Mouse (Mus musculus): ENCODE measurements around the gene Ptprr. TPM values are rescaled to one million over a fixed set of nuclear protein-coding genes. Genes with fewer than 3 reads are reported as not detected.
A peak's percentile ranks its signal among the peaks of the same experiment; 100 is the strongest.

The Ptprr gene
- total and polyA plus RNA-seq, 3 experiments, result 0.76 to 2.0 (median 1.8) TPM

DNA sequence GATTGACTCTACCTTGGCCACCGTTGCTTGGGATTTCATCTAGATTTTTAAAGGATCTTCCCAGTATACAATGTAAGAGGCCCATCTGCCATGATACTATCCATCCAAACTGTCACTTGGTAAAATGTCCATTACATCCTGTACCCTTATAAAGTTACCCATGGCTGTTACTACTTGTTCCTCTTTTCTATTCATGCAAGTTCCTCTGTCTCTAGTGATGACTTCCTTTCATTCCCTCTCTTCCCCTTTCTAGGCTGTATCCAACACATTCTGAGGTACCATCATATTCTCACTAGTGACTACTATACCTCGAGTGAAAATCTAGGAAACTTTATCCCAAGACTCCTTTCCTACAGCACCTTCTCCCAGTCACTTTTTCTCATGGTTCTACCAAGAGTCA, 173.7 kb downstream of the Ptprr start:
- WGBS, result 74% methylated on average over 2 of the region's 2 CpGs
- no peak overlapping the region for H3K9ac ChIP-seq (ENCODE audit: low read depth, low read length)
- DNase-seq, result no peak
- intact Hi-C loops (cut with DNase I), result no loop called here
- H3K27me3 ChIP-seq (ENCODE audit: control insufficient read depth, insufficient read depth, low read length), result no peaks in the 10 kb centered on the region
- no peaks in the 10 kb centered on the region for H3K36me3 ChIP-seq (ENCODE audit: control insufficient read depth, insufficient read depth, low read length)
- H3K27ac ChIP-seq, result no peak overlapping the region
- H3K79me2 ChIP-seq (replicated peaks; ENCODE audit: control insufficient read depth, insufficient read depth, low read length), result no peaks in the 10 kb centered on the region
- TF ChIP-seq CTCF (IDR thresholded peaks at IDR 0.05) (no peak), POLR2A (IDR thresholded peaks at IDR 0.05; ENCODE audit: insufficient read depth, low read depth, low read length) (no peak), EP300 (IDR thresholded peaks at IDR 0.05; ENCODE audit: insufficient read depth, low read depth, low read length) (no peak)
- H3K4me1 ChIP-seq (ENCODE audit: control insufficient read depth, insufficient read depth, low read length), result no peaks in the 10 kb centered on the region
- no peak overlapping the region for H3K4me3 ChIP-seq

DNA sequence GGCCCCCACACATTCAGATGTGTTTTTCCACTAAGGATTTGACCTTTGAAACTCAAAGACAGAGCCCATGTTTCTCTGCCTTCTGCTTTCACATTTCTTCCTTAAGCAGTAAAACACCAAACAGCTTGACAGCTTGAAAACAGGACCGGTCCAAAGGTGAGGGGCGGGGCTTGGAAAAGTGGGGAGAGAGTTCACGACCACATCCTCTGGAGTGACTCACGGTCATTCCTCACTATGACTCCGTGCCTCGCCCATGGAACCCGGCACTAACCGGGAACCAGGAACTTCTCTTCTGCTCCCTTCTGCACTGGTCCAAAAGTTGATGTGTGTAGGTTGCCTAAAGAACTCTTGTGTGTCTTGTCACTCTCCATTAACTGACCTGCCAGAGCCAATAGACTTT, 174.3 kb downstream of the Ptprr start:
- H3K27ac ChIP-seq, result no peak overlapping the region
- no peak for DNase-seq
- no peaks in the 10 kb centered on the region for H3K27me3 ChIP-seq (ENCODE audit: control insufficient read depth, insufficient read depth, low read length)
- H3K4me3 ChIP-seq, result no peak overlapping the region
- no peaks in the 10 kb centered on the region for H3K4me1 ChIP-seq (ENCODE audit: control insufficient read depth, insufficient read depth, low read length)
- no peaks in the 10 kb centered on the region for H3K79me2 ChIP-seq (replicated peaks; ENCODE audit: control insufficient read depth, insufficient read depth, low read length)
- 74% methylated on average over 8 of the region's 8 CpGs for WGBS
- H3K36me3 ChIP-seq (ENCODE audit: control insufficient read depth, insufficient read depth, low read length), result no peaks in the 10 kb centered on the region
- TF ChIP-seq POLR2A (IDR thresholded peaks at IDR 0.05; ENCODE audit: insufficient read depth, low read depth, low read length) (no peak), CTCF (IDR thresholded peaks at IDR 0.05) (no peak), EP300 (IDR thresholded peaks at IDR 0.05; ENCODE audit: insufficient read depth, low read depth, low read length) (no peak)
- intact Hi-C loops (cut with DNase I), result no loop called here
- no peak overlapping the region for H3K9ac ChIP-seq (ENCODE audit: low read depth, low read length)

- Histone ChIP-seq H3K9ac (ENCODE audit: low read depth, low read length) (no peak overlapping the region), H3K36me3 (ENCODE audit: control insufficient read depth, insufficient read depth, low read length) (no peaks in the 10 kb centered on the region), H3K27me3 (ENCODE audit: control insufficient read depth, insufficient read depth, low read length) (no peaks in the 10 kb centered on the region), H3K4me3 (no peak overlapping the region), H3K27ac (no peak overlapping the region), H3K79me2 (replicated peaks; ENCODE audit: control insufficient read depth, insufficient read depth, low read length) (no peaks in the 10 kb centered on the region), H3K4me1 (ENCODE audit: control insufficient read depth, insufficient read depth, low read length) (no peaks in the 10 kb centered on the region)
- intact Hi-C loops (cut with DNase I), result no loop called here
- 66% methylated on average over 8 of the region's 8 CpGs for WGBS
- TF ChIP-seq POLR2A (IDR thresholded peaks at IDR 0.05; ENCODE audit: insufficient read depth, low read depth, low read length), result no peak
- TF ChIP-seq CTCF (IDR thresholded peaks at IDR 0.05), result no peak
- TF ChIP-seq EP300 (IDR thresholded peaks at IDR 0.05; ENCODE audit: insufficient read depth, low read depth, low read length), result no peak
- DNase-seq, result no peak
These were observed 176.4 kb downstream of the Ptprr start for GRCm38 (mm10) chr10:116194409-116194808.

DNA sequence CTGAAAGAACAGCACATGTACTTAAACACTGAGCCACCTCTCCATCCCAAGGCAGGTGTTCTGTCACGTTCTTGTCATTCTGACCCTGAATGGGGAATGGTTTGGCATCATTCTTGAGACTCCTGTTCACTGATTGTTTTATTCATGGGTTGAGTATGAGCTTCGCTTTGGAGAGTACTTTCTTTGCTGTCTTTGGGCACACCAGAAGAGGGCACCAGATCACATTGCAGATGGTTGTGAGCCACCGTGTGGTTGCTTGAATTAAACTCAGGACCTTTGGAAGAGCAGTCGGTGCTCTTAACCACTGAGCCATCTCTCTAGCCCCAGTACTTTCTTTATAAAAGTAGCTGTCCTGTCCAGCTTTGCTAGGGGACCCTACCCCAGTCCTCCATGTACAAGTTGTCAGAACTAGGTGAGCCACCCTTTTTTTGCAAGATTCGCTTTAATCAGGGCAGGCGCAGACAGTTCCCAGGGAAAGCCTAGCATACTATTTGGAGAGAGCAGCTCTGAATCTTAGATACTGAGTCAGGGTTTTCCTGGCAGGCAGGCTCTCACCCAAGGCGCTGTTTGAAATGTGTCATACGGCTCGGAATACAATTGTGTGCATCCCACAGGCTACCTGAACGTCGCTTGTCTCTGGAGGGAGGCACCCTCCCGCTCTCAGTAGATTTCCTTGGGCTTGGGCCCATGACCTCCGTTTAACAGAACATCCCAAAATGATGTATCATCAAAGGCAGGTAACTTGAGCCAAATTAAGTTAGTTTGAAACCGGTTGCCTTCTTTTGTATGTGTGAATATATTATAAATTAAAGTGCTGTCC, 178.8 kb downstream of the Ptprr start:
- Histone ChIP-seq H3K9ac (ENCODE audit: low read depth, low read length) (no peak overlapping the region), H3K4me1 (ENCODE audit: control insufficient read depth, insufficient read depth, low read length) (peaks cover 2% of the 10 kb centered on the region; the same call in 1 of the 2 replicates), H3K27ac (no peak overlapping the region), H3K27me3 (ENCODE audit: control insufficient read depth, insufficient read depth, low read length) (no peaks in the 10 kb centered on the region), H3K79me2 (replicated peaks; ENCODE audit: control insufficient read depth, insufficient read depth, low read length) (no peaks in the 10 kb centered on the region), H3K4me3 (no peak overlapping the region), H3K36me3 (ENCODE audit: control insufficient read depth, insufficient read depth, low read length) (no peaks in the 10 kb centered on the region; the same call in 1 of the 2 replicates)
- TF ChIP-seq POLR2A (IDR thresholded peaks at IDR 0.05; ENCODE audit: insufficient read depth, low read depth, low read length), result no peak
- TF ChIP-seq EP300 (IDR thresholded peaks at IDR 0.05; ENCODE audit: insufficient read depth, low read depth, low read length), result no peak
- peak; percentile 18; the same call in 1 of the 2 replicates for TF ChIP-seq CTCF (IDR thresholded peaks at IDR 0.05)
- intact Hi-C loops (cut with DNase I), result loop anchor here (2.0 to 5.0 kb wide), 2 partner anchors 790 to 874 kb away; no protein-coding TSS in a partner anchor
- 22% methylated on average over 14 of the region's 14 CpGs for WGBS
- no peak for DNase-seq

- no peak for DNase-seq
- Histone ChIP-seq H3K27me3 (ENCODE audit: control insufficient read depth, insufficient read depth, low read length) (no peaks in the 10 kb centered on the region), H3K9ac (ENCODE audit: low read depth, low read length) (no peak overlapping the region), H3K4me3 (no peak overlapping the region), H3K4me1 (ENCODE audit: control insufficient read depth, insufficient read depth, low read length) (peaks cover 2% of the 10 kb centered on the region; the same call in 1 of the 2 replicates), H3K79me2 (replicated peaks; ENCODE audit: control insufficient read depth, insufficient read depth, low read length) (no peaks in the 10 kb centered on the region), H3K27ac (no peak overlapping the region), H3K36me3 (ENCODE audit: control insufficient read depth, insufficient read depth, low read length) (no peaks in the 10 kb centered on the region; the same call in 1 of the 2 replicates)
- TF ChIP-seq EP300 (IDR thresholded peaks at IDR 0.05; ENCODE audit: insufficient read depth, low read depth, low read length) (no peak), CTCF (IDR thresholded peaks at IDR 0.05) (peak; percentile 77)
- intact Hi-C loops (cut with DNase I), result loop anchor here (2.0 to 5.0 kb wide), 2 partner anchors 790 to 875 kb away; no protein-coding TSS in a partner anchor
- WGBS, result 23% methylated on average over 4 of the region's 4 CpGs
These were observed 179.5 kb downstream of the Ptprr start for GRCm38 (mm10) chr10:116197416-116197939.

DNA sequence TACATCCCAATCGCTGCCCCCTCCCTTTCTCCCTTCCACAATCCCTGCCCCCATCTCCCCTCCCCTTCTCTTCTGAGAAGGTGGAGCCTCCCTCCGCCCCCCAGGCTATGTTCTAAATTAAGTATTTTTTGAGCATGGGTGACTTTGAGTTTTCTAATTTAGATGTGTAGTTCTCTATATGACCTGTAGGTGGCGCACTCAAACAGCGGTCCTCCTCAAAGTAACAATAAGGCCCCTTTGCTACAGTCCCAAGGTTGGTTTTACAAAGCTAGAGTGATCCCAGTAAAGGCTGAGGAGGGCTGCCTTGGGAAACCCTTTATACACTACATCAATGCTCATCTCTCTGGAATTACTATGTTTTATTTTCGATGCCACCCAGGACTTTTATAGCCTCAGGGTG, 181.0 kb downstream of the Ptprr start:
- WGBS, result 13% methylated on average over 5 of the region's 5 CpGs
- intact Hi-C loops (cut with DNase I), result loop anchor here (5.0 kb wide), 1 partner anchor 792 kb away; no protein-coding TSS in a partner anchor
- Histone ChIP-seq H3K4me3 (no peak overlapping the region), H3K9ac (ENCODE audit: low read depth, low read length) (no peak overlapping the region), H3K79me2 (replicated peaks; ENCODE audit: control insufficient read depth, insufficient read depth, low read length) (no peaks in the 10 kb centered on the region), H3K4me1 (ENCODE audit: control insufficient read depth, insufficient read depth, low read length) (peaks cover 2% of the 10 kb centered on the region; the same call in 1 of the 2 replicates), H3K27ac (no peak overlapping the region), H3K36me3 (ENCODE audit: control insufficient read depth, insufficient read depth, low read length) (no peaks in the 10 kb centered on the region; the same call in 1 of the 2 replicates), H3K27me3 (ENCODE audit: control insufficient read depth, insufficient read depth, low read length) (no peaks in the 10 kb centered on the region)
- no peak for TF ChIP-seq EP300 (IDR thresholded peaks at IDR 0.05; ENCODE audit: insufficient read depth, low read depth, low read length)
- no peak for TF ChIP-seq POLR2A (IDR thresholded peaks at IDR 0.05; ENCODE audit: insufficient read depth, low read depth, low read length)
- TF ChIP-seq CTCF (IDR thresholded peaks at IDR 0.05), result peak; percentile 78
- no peak for DNase-seq

All from heart, adult 2 months (tissue).